Mouse (Mus musculus) natural killer cell, adult 2 months (primary cell): Measurements from ENCODE around the gene Fxyd4.

Experiments
- DNase-seq, 2 experiments: peaks; one replicate each; pipeline ENCODE4 v3.0.0; 2022; ENCODE audit warnings: low spot score in 2 of 2

Gene Fxyd4

DNA sequence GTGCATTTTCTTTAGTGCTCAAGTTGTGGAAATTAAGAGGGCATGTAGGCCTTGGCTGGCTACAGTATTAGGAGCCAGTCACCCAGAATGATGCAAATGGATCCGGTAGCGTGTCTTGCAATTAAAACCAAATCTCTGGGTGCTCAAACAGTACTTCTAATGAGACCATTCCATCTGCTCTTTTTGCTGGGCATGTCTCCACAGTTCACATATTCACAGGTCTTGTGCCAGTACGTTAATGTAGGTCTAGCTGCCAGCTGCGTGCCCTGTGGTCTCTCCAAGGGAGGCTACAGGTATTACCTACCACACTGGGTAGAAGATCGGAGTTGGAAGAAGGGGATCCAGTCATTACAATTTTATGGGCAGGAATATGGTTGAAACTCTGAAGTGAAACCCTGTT, 19.4 kb downstream of the Fxyd4 start:
- no peak for DNase-seq

DNA sequence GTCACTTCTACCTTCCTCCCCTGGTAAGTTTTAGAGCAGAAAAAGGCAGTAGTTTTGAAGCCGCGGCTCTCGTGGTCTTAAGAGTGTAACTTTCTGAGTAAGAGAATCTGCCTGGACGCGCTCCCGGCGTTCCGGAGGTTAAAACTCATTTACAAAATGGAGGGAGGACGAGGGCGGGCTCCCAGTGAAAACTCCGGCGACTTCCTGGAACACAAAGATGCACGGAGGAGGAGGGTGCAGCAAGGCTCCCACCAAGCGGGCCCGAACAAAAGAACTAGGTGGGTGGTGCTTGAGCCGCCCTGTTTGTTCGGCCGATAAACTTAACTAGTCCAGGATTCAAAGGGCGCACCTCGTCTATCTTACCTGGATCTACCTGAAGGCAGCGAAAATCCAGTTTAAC, 19.9 kb downstream of the Fxyd4 start:
- peak; percentile 62 to 66 for DNase-seq

DNA sequence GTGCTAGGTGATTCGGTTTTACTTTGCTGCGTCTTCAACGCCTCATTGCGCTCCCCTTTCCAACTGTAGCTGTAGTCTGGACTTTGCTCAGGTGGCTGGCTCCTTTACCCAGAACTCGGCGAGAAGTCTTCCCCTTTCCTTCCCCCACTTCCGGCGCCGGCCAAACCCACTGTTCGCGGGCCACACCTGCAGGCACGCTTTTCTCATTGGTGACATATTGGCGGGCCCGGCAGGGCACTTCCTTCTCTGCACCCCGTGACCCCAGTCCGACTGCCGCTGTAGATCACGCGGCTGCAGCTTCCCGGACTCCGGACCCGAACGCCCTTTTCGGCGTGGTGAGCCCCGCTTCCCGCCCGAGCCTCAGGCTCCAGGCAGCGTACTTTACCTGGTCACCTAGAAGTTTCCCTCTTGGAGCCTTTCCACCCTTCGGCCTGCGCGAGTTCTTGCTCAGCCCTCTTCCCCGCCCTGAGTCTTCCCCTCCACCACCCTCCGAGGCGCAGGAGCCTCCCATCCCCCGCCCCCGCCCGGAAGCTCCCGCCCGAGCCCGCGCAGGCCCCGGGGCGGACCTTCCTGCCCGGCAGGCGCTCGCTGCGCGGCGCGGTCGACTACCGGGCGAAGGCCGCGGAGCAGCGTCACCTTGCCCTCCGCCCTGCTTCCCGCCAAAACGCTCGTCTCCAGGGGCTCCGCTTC, 20.6 kb downstream of the Fxyd4 start:
- DNase-seq: peak; percentile 88 to 91

DNA sequence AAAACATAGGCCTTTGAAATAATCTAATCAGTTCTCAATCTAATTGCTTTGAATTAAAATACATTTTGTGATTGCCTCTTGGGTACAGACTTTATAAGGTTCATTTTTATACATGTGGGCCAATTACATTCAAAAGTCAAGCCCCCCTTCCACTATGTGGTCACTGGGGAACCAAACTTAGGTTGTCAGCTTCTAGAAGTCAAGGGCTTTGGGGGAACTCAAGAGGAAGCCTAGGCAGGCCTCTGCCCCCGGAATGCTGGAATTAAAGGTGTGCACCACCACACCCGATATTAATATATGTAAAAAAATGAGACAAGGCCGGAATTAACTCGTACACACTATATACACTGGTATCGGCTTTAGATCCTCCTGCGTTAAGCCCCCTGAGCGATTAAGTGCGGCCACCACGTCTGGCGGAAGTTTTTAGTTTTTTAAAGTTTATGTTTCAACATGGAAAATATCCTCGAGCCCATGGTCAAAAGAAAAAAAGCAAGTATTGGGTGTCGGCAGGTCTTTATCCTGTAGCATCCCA, 21.2 kb downstream of the Fxyd4 start:
- DNase-seq: no peak

DNA sequence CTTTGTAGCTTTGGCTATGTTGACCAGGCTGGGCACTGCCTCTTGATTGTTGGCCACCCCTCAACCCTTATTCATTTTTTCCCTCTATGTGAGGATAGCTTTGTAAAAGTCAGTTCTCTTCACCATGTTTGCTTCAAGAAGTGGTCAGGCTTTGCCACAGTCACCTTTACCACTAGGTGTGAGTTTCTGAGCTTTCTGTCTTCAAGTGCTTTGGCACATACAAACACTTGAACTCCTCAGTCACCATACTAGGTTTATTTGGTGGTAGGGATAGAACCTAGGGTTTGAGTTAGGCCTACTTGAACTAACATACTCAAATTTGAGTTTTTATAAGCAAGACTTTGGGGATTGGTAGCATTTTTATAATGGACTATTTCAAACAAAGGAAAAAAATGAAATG, 23.0 kb downstream of the Fxyd4 start:
- peak in 1 of 2 experiments; percentile 34 for DNase-seq

DNA sequence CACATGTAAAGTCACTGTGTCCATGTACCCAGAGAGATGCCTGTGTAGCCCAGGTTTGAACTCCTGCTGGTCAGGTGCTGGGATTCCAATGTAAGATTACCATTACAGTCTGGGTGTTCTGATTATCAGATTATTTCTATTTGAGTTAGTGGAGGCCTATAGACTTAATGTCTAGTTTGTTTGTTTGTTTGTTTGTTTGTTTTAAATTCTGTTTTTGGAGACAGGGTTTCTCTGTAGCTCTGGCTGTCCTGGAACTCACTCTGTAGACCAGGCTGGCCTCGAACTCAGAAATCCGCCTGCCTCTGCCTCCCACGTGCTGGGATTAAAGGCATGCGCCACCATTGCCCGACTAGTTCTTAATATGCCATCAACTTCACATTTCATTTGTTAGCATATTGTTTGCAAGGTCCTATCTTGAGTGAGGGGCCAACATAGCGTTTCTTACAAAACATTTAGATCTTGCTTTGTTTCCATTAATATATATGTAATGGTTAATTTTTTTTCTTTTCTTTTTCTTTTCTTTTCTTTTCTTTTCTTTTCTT, 27.3 kb downstream of the Fxyd4 start:
- DNase-seq: no peak

DNA sequence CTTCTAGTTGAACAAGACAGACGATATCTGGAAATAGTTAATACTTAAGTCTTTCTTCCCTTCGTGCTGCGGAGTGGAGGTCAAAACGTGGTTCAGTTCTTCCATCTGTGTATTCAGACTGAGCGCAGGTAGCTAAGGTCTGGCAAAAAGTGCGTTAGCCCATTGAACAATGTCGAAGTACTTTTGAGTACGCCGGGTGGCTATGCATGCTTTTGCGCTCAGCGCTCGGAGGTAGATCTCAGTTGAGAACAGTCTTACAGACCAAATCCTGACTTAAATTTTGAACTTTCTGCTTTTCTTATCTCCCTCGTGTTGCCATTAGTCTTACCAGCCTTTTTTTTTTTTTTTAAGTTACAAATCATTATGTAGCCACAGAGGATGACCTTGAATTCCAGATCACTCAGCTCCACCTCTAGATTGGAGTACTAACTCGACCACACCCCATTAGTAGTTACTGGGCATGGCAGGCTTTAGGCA, 29.0 kb downstream of the Fxyd4 start:
- no peak for DNase-seq

DNA sequence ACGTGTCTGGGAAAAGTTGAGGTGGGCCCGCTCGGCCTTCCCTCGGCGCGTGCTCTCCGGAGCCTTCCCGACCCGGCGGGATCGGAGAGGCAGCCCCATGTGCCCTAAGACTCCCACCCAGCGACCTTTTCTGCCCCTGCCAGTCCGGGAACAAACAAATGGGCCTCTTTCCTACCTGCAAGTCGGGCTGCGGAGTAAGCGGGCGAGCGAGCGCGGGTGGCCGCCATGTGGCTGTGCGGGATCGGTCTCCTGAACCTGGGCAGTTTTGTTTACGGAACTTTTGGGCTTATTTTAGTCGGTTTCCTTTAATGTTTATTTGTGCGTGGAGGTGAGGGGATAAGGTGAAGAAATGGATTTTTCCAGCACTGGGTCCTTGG, 29.5 kb downstream of the Fxyd4 start:
- no peak for DNase-seq

DNA sequence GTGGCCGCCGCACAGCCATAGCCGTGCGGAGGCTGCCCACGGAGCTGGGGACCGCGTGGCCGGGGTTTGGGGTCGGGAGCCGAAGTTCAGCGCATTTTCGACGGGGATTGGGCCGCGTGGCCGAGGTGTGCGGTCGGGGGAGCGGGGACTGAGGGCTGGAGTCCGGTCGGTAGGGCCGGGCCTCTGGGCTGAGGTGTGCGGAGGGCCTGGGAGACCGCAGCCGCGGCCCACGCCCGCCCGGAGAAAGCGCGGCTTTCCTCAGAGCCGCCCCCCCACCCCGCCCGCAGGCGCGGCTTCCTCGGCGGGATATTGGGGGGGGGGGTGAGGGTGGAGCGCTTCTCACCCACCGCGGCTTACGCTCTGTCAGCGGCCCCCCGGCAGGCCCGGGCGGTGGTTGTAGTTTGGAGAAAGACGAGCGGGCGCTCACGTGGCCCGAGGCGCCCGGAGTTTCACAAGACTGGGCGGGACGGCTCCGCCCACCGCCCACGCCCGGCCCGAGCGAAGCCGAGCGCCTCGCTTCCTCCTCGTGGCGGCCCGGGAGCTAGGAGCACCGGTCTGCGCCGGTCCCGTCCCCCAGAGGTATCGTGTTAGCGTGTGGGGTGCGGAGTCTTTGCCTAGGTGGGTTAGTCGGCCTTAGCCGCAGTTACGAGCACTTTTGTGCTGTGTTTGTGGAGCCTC, 30.1 kb downstream of the Fxyd4 start:
- DNase-seq: peak; percentile 78 to 90

DNA sequence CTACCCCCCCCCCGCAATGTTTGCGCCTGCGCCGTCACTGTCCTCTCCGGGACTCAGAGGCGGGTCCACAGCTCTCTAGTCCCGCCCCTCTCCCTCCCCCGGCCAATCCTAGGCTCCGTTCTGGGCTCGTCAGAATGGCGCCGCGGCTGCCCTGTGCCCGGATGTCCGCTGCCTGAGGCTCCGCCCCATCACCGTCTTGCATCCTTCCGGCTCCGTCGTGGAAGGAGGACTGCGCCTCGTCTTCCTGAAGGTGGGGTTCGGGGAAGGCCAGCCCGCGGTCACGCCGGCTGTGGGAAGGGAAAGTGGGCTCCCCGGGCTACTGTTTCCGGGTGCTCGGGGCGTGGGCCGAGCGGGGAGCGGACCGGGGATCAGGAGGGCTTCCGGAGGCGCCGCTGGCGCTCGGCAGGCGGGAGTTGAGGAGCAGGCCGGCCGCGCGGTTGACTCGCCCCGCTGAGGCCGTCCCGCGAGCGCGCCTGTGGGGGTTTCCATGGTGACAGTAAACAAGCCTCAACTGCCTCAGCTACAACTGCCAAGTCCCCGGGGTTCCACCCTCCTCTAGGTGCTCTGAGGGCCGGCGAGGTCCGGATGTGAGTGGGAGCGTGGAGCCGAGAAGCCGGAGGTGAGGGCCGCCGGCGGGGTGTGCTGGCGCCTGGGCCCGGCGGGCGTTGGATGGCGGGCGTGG, 30.8 kb downstream of the Fxyd4 start:
- peak; percentile 98 for DNase-seq

DNA sequence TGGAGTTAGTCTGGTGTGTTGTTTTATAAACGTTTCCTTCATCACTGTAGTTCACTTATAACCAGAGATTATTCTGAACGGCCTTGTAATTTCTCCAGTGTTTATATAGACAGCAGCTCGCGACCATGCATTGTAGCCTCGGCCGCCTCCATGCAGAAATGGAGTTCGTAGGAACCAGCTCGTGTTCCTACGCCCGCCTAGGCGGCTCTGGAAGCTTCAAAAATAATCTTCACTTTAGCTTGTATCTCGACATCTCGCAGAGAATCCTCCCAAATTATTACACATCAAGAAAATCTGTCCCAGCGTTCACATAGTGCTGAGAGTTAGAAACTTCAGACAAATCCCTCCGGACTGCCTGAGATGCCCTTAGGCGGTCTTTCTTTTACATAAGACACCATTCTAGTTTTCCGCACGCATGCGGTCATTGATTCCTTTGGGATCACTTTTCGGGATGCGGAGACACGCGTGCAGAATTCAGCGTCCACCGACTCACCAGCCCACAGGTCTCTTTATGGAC, 31.4 kb downstream of the Fxyd4 start:
- DNase-seq: no peak

DNA sequence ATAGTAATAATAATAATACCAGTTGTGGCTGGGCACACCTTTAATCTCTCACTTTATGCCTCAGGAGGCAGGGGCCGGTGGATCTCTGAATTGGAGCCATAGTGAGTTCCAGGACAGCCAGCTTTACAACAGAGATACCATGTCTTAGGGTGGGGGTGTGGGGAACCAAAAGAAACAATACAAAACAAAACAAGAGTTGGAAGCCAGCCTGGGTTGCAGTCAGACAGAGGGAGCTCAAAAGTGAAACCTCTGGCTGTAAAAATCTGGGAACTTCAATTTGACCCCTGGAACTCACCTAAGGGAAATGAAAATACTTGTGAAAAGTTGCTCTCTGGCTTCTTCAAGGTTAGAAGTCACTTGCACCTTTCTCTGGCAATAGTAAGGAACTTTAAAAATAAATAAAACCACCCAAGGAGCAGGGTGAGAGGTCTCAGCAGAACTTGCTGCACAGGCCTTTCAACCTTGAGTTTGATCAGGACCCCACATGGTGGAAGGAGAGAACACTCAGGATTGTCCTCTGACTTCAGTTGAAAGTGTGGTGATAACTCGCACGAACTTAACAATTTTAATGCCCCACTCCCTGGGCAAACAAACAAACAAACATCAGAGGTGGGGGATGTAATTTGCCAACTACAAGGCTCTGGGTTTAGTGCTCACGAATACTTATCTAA, 32.1 kb downstream of the Fxyd4 start:
- no peak for DNase-seq

DNA sequence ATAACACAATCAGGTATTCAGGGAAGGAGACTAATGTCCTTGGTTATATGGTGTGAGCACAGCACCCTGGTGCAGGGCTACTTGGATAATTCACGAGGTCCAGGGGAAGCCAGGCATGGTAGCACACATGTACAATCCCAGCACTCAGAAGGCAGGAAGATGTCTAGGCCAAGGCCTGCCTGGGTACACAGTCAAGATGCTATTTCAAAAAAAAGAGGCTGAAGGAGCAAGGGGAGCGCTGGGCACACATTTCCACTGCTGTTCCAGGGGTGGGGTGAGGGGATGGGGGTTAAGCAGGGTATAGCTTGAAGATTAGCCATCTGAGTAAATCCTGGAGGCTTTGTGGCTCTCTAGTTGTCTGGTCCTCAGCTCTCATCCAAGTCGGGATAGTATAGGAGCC, 33.7 kb downstream of the Fxyd4 start:
- DNase-seq: no peak

DNA sequence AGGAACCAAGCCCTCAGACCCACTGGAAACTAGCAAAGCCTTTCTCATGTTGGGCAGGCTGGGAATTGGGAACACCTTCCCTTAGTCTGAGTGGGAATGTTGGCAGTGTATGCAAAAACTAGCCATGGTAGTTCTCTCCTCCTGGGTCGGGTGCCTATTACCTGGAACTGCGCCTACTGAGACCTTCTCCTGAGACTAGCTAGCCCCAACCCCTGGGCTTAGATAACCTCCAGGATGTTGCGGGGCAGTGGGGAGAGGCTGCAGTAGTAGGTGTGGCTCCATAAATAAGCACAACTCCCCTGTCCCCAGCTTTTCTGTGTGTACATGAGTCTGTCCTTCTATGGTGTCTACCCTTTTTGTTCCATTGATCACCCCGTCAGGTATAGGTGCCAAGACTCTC, 34.9 kb downstream of the Fxyd4 start:
- no peak for DNase-seq

DNA sequence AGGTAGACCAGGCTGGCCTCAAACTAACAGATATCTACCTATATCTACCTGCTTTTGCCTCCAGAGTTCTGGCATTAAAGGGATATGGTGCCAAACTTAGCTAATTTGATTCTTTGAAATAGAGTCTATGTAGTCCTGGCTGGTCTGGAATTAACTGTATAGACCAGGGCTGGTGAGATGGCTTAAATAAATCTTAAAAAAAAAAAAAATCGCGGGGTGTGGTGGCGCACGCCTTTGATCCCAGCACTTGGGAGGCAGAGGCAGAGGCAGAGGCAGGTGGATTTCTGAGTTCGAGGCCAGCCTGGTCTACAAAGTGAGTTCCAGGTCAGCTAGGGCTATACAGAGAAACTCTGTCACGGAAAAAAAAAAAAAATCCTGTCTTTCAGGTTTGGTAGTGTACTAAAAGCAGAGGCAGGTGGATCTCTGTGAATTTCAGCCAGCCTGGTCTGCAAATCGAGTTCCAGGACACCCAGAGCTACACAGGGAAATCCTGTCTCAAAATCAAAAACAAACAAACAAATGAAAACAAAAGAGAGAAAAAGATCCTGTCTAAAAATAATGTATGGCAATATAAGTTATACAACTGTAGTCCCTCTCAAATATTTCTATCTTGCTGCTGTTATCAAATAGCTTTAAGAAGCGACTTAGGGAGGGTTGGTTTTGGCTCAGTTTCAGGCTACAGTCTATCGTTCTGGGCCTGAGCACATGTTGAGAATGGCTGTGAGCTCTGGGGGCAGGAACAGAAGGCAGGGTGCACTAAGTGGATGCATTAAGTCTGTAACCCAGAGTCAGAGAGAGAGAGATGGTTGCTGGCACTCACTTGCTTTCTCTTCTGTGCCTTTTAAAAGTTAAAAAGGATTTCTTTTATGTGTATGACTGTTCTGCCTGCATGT, 35.7 kb downstream of the Fxyd4 start:
- DNase-seq: no peak

DNA sequence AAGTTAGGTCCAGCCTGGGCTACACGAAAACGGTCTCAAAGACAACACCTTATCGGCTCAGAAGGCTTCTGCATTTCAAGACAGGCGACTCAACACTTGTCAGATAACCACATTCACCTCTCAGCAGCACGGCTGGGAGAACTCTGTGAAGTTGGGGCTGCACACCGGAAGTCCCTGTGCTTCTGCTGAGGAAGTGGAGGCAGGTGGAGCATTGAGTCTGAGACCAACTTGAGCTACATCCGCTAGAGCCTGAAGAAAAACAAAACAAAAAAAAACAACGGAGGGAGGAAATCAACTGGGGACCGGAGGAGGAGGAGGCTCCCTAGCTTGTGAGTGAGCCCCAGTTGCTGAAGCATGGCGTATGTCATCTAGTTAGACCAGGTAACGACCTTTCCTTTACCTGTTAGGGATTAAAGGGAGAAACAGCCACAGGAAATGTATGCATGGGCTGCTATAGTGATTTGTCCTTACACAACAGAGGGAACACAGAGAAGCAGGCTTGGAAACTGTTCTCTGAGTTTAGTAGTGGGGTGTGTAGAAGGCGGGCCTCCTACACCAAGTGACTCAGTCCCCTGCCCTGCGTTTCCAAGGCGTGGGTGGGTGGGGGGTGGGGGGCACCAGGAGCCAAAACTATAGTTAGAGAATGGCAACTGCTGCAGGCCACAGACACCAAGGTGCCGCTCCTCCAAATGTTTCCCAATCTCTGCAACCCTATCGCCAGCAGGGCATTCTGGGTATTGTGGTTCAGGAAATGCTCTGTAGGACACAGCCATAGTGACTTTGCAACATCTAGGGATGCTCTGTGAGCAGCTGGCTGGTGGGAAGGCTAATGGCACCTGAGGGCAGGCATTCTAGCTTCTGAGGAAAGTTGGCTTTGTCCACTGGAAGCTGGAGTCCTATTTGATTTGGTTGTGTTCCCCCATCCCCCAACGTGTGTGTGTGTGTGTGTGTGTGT, 37.1 kb downstream of the Fxyd4 start, which contains the start of gene Hnrnpf:
Gene Hnrnpf, plus strand, starts transcription at position 199 of the 955 bp plus-strand sequence.
- DNase-seq: peak; percentile 78 to 84

DNA sequence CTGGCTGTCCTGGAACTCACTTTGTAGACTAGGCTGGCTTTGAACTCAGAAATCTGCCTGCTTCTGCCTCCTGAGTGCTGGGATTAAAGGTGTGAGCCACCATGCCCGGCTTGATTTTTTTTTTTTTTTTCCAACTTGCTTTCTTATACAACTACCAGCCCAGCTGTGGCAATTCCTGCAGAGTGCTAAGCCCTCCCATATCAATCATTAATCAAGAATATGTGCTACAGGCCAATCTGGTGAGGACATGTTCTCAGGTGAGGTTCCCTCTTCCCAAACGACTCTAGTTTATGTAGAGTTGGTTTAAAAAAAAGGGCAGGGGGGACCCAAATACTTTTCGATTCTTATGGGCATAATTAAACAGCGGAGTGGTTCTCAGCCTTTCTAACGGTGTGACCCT, 39.7 kb downstream of the Fxyd4 start:
- DNase-seq: no peak

DNA sequence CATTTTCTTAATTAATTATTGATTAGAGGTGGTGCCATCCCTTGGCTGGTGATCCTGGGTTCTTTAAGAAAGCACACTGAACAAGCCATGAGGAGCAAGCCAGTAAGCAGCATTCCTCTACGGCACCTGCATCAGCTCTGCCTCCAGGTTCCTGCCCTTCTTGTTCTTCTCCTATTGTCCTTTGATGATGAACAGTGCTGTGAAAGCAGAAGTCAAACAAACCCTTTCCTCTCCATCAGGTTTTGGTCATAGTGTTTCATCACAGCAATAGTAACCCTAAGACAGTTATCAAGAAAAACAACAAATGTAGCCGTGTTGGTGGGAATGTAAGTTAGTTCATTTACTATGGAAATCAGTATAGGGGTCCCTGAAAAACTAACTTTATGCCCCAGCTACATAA, 44.1 kb downstream of the Fxyd4 start:
- no peak for DNase-seq

DNA sequence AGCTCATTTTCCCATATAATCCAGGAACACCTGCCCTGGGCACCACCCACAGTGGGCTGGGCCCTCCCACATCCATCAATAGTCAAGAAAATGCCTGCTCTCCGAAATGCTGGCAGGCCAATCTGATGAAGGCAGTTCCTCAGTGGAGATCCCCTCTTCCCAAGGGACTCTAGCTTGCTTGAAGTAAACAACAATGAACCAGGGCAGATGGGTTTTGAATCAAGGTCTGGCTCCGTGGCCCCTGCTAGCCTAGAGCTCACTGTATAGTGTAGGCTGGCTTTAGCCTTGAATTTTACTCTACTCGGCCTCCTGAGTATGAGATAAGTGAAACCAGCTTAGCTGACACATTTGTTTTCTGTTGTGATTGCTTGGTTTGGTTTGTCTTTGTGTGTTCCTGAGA, 45.1 kb downstream of the Fxyd4 start:
- no peak for DNase-seq
